Mouse (Mus musculus): ENCODE data around the gene Barhl2. TPM values are rescaled to one million over a fixed set of nuclear protein-coding genes. Genes with fewer than 3 reads are reported as not detected.

The Barhl2 gene
- total RNA-seq (2022): 1 to 10 TPM in 2 of 4 experiments, under 1 TPM in 2; 0.55 to 1.2 (median 0.94) TPM

GRCm38 (mm10) chr5:106457986-106458476, at the start of gene Barhl2:
TSS of gene Barhl2 (minus strand) at chr5:106458166.
- no peak for DNase-seq (ENCODE audit: low spot score in 2 of 2)

GRCm38 (mm10) chr5:106506061-106506460, 48.1 kb upstream of the Barhl2 start:
- no peak for DNase-seq (ENCODE audit: low spot score in 2 of 2)

GRCm38 (mm10) chr5:106502684-106503545, 44.9 kb upstream of the Barhl2 start:
- DNase-seq (ENCODE audit: low spot score in 2 of 2): no peak

GRCm38 (mm10) chr5:106502271-106502670, 44.3 kb upstream of the Barhl2 start:
- no peak for DNase-seq (ENCODE audit: low spot score in 2 of 2)

- DNase-seq (ENCODE audit: low spot score in 2 of 2): no peak
Observed at GRCm38 (mm10) chr5:106491771-106492170, 33.8 kb upstream of the Barhl2 start.

- DNase-seq (ENCODE audit: low spot score in 2 of 2): no peak
Observed at GRCm38 (mm10) chr5:106472105-106472500, 14.1 kb upstream of the Barhl2 start.

- no peak for DNase-seq (ENCODE audit: low spot score in 2 of 2)
Observed at GRCm38 (mm10) chr5:106471235-106472104, 13.5 kb upstream of the Barhl2 start.

- no peak for DNase-seq (ENCODE audit: low spot score in 2 of 2)
Observed at GRCm38 (mm10) chr5:106465129-106465790, 7.3 kb upstream of the Barhl2 start.

GRCm38 (mm10) chr5:106464336-106465128, 6.6 kb upstream of the Barhl2 start:
- no peak for DNase-seq (ENCODE audit: low spot score in 2 of 2)

- no peak for DNase-seq (ENCODE audit: low spot score in 2 of 2)
Observed at GRCm38 (mm10) chr5:106463661-106464191, 5.8 kb upstream of the Barhl2 start.

- no peak for DNase-seq (ENCODE audit: low spot score in 2 of 2)
Observed at GRCm38 (mm10) chr5:106461913-106462312, 3.9 kb upstream of the Barhl2 start.

GRCm38 (mm10) chr5:106461431-106461830, 3.5 kb upstream of the Barhl2 start:
- DNase-seq (ENCODE audit: low spot score in 2 of 2): no peak

GRCm38 (mm10) chr5:106460535-106460934, 2.6 kb upstream of the Barhl2 start:
- DNase-seq (ENCODE audit: low spot score in 2 of 2): no peak

- no peak for DNase-seq (ENCODE audit: low spot score in 2 of 2)
Observed at GRCm38 (mm10) chr5:106460001-106460511, 2.1 kb upstream of the Barhl2 start.

- no peak for DNase-seq (ENCODE audit: low spot score in 2 of 2)
Observed at GRCm38 (mm10) chr5:106459120-106459641, 1.2 kb upstream of the Barhl2 start.

- DNase-seq (ENCODE audit: low spot score in 2 of 2): no peak
Observed at GRCm38 (mm10) chr5:106458477-106459119, 632 bp upstream of the Barhl2 start.

GRCm38 (mm10) chr5:106457111-106457925, 648 bp downstream of the Barhl2 start:
- DNase-seq (ENCODE audit: low spot score in 2 of 2): no peak

- DNase-seq (ENCODE audit: low spot score in 2 of 2): no peak
Observed at GRCm38 (mm10) chr5:106455984-106456383, 2.0 kb downstream of the Barhl2 start.

Data from left cerebral cortex, adult 8-10 months (tissue).